28 mouse cellular contexts compared by ENCODE assay signal in genomic region chr13:17604670-17605069, GRCm38 (mm10).
A peak's percentile ranks its signal among the peaks of the same experiment; 100 is the strongest.
DNase-seq lines count a peak whose midpoint lies in the region; ATAC-seq and TF ChIP-seq lines count a peak whose summit lies in the region.
"Had no signal": no experiment of that assay in that cellular context is flagged by ENCODE, and none has a peak within 500 bp of the region (broad histone marks: within the 10 kb centered on the region; RNA-seq: fewer than 3 reads in every experiment).

No protein-coding gene starts in this region.

- TF ChIP-seq CTCF in Patski (IDR thresholded peaks at IDR 0.05) = no peak
- TF ChIP-seq CTCF in intestine, postnatal 0 days (IDR thresholded peaks at IDR 0.05; ENCODE audit: low read depth) = no peak

- in situ Hi-C loops in Patski (cut with MboI; ENCODE audit: low pct_unique_long_range_greater_than_20kb) = no loop called here

- no peaks in the 10 kb centered on the region for H3K9me3 ChIP-seq in intestine, postnatal 0 days (ENCODE audit: control insufficient read depth)
- H3K9me3 ChIP-seq: forebrain, embryonic 12.5 days; heart, embryonic 10.5 days; hindbrain, embryonic 13.5 days; limb, embryonic 12.5 days; liver, embryonic 15.5 days; lung, embryonic 15.5 days; midbrain, embryonic 13.5 days; stomach, embryonic 15.5 days had no signal

- CTCF ChIA-PET in Patski (lab: Charles Lee) = interaction anchor here (1.0 kb wide), 1 partner anchor 8 kb away, joined by 3 read pairs; no protein-coding TSS in a partner anchor

- peak; percentile 1 for DNase-seq in CD4-positive, CD25-positive, alpha-beta regulatory T cell, adult 2 months (ENCODE audit: low read depth, low spot score)
- no peak for DNase-seq in Patski (ENCODE audit: low read depth, low spot score)
- DNase-seq in naive thymus-derived CD4-positive, alpha-beta T cell, adult 2 months (ENCODE audit: low read depth) = peak; percentile 4
- DNase-seq in lung, adult 18-20 months = no peak
- DNase-seq in heart, adult 8-10 months (ENCODE audit: low spot score) = no peak
- DNase-seq: adrenal gland, adult 8-10 months; cerebellum, adult 8-10 months; cerebellum, postnatal 25 days; forebrain, postnatal 0 days; gastrocnemius, postnatal 14 days; heart, postnatal 36 days; kidney, adult 9 months; kidney, postnatal 10 days; right cerebral cortex, adult 18-20 months; thymus, postnatal 14 days had no signal

- H3K27me3 ChIP-seq in Patski = no peaks in the 10 kb centered on the region
- no peaks in the 10 kb centered on the region for H3K27me3 ChIP-seq in intestine, postnatal 0 days (replicated peaks; ENCODE audit: control insufficient read depth, insufficient read depth, low read length)
- H3K27me3 ChIP-seq: forebrain, embryonic 12.5 days; hindbrain, embryonic 13.5 days; limb, embryonic 12.5 days; liver, embryonic 15.5 days; lung, embryonic 15.5 days; midbrain, embryonic 13.5 days; stomach, embryonic 15.5 days had no signal

- H3K4me2 ChIP-seq in intestine, postnatal 0 days (replicated peaks; ENCODE audit: low read depth) = no peak overlapping the region
- H3K4me2 ChIP-seq: forebrain, embryonic 12.5 days; hindbrain, embryonic 13.5 days; limb, embryonic 12.5 days; liver, embryonic 15.5 days; lung, embryonic 15.5 days; midbrain, embryonic 13.5 days; stomach, embryonic 15.5 days had no signal

- ATAC-seq in CD4-positive, CD25-positive, alpha-beta regulatory T cell, adult 4 months = no peak
- peak; percentile 80 for ATAC-seq in Patski
- peak; percentile 71 to 76; a peak in 3 of 4 replicates for ATAC-seq in hematopoietic stem cell, adult 5-6 weeks (replicated peaks in 1 of 2; ENCODE audit: insufficient read depth in 1 of 2, low FRiP score in 2 of 2, low TSS enrichment in 1 of 2, low read depth in 1 of 2, poor library complexity in 2 of 2, severe bottlenecking in 2 of 2)
- no peak for ATAC-seq in intestine, postnatal 0 days
- ATAC-seq: forebrain, postnatal 0 days; intestine, embryonic 16.5 days; midbrain, embryonic 13.5 days had no signal

- no peaks in the 10 kb centered on the region for H3K4me1 ChIP-seq in intestine, postnatal 0 days (replicated peaks; ENCODE audit: control insufficient read depth, insufficient read depth, low read length)
- H3K4me1 ChIP-seq: forebrain, embryonic 12.5 days; heart, embryonic 10.5 days; hindbrain, embryonic 13.5 days; limb, embryonic 12.5 days; liver, embryonic 15.5 days; lung, embryonic 15.5 days; midbrain, embryonic 13.5 days; stomach, embryonic 15.5 days had no signal

- H3K4me3 ChIP-seq in intestine, postnatal 0 days (ENCODE audit: low read depth, low read length) = no peak overlapping the region
- H3K4me3 ChIP-seq: forebrain, embryonic 12.5 days; heart, embryonic 10.5 days; hindbrain, embryonic 13.5 days; limb, embryonic 12.5 days; liver, embryonic 15.5 days; lung, embryonic 15.5 days; megakaryocyte, embryonic 14.5 days; midbrain, embryonic 13.5 days; stomach, embryonic 15.5 days had no signal

- H3K27ac ChIP-seq in intestine, postnatal 0 days (ENCODE audit: low read depth, low read length) = no peak overlapping the region
- H3K27ac ChIP-seq: forebrain, embryonic 12.5 days; heart, embryonic 10.5 days; hindbrain, embryonic 13.5 days; limb, embryonic 12.5 days; liver, embryonic 15.5 days; lung, embryonic 15.5 days; midbrain, embryonic 13.5 days; stomach, embryonic 15.5 days had no signal

- no peak overlapping the region for H3K9ac ChIP-seq in intestine, postnatal 0 days (ENCODE audit: low read depth, low read length)
- H3K9ac ChIP-seq: forebrain, embryonic 12.5 days; forebrain, postnatal 0 days; hindbrain, embryonic 13.5 days; limb, embryonic 12.5 days; liver, embryonic 15.5 days; lung, embryonic 15.5 days; midbrain, embryonic 13.5 days; stomach, embryonic 15.5 days had no signal

- POLR2A ChIA-PET in Patski (lab: Charles Lee) = no interaction called here

- WGBS in intestine, postnatal 0 days = 62% methylated on average over 3 of the region's 3 CpGs

- no peaks in the 10 kb centered on the region for H3K36me3 ChIP-seq in intestine, postnatal 0 days (ENCODE audit: control insufficient read depth, insufficient read depth)
- H3K36me3 ChIP-seq: forebrain, embryonic 12.5 days; heart, embryonic 10.5 days; hindbrain, embryonic 13.5 days; limb, embryonic 12.5 days; liver, embryonic 15.5 days; lung, embryonic 15.5 days; midbrain, embryonic 13.5 days; stomach, embryonic 15.5 days had no signal

Comparison
In these comparisons a context has a peak if more than half of its experiments do, and no peak if none do; other contexts are left out.
1. DNase-seq: peak in CD4-positive, CD25-positive, alpha-beta regulatory T cell, adult 2 months (single experiment) and naive thymus-derived CD4-positive, alpha-beta T cell, adult 2 months (single experiment); none in Patski (single experiment), lung, adult 18-20 months (0 of 2) and heart, adult 8-10 months (single experiment).
2. ATAC-seq: peak in Patski (single experiment) and hematopoietic stem cell, adult 5-6 weeks (2 of 2); none in CD4-positive, CD25-positive, alpha-beta regulatory T cell, adult 4 months (single experiment) and intestine, postnatal 0 days (single experiment).